Mouse (Mus musculus) ovary, postnatal 10 days (tissue): ENCODE data around the gene Cul1.

Experiments
- DNase-seq: peaks from one replicate; pipeline ENCODE4 v3.0.0; 2022; ENCODE audit warnings: low spot score

Cul1 gene

GRCm38 (mm10) chr6:47472444-47472843, 19.2 kb downstream of the Cul1 start:
- no peak for DNase-seq

- DNase-seq, result no peak
Measured at GRCm38 (mm10) chr6:47482027-47482426, 28.8 kb downstream of the Cul1 start.

GRCm38 (mm10) chr6:47494562-47494961, 41.4 kb downstream of the Cul1 start:
- DNase-seq, result no peak

GRCm38 (mm10) chr6:47520030-47520429, 66.8 kb downstream of the Cul1 start:
- DNase-seq, result no peak

- no peak for DNase-seq
Measured at GRCm38 (mm10) chr6:47522431-47522830, 69.2 kb downstream of the Cul1 start.

- no peak for DNase-seq
Measured at GRCm38 (mm10) chr6:47525041-47525440, 71.8 kb downstream of the Cul1 start.

GRCm38 (mm10) chr6:47526446-47526845, 73.2 kb downstream of the Cul1 start:
- no peak for DNase-seq

- no peak for DNase-seq
Measured at GRCm38 (mm10) chr6:47527129-47527528, 73.9 kb downstream of the Cul1 start.

- no peak for DNase-seq
Measured at GRCm38 (mm10) chr6:47527655-47528054, 74.5 kb downstream of the Cul1 start.

- DNase-seq, result no peak
Measured at GRCm38 (mm10) chr6:47532547-47532946, 79.3 kb downstream of the Cul1 start.

- no peak for DNase-seq
Measured at GRCm38 (mm10) chr6:47535333-47535732, 82.1 kb downstream of the Cul1 start.

- no peak for DNase-seq
Measured at GRCm38 (mm10) chr6:47552280-47552679, 99.1 kb downstream of the Cul1 start.

GRCm38 (mm10) chr6:47559287-47559686, 106.1 kb downstream of the Cul1 start:
- no peak for DNase-seq

GRCm38 (mm10) chr6:47560407-47560806, 107.2 kb downstream of the Cul1 start:
- no peak for DNase-seq

- no peak for DNase-seq
Measured at GRCm38 (mm10) chr6:47560846-47561245, 107.6 kb downstream of the Cul1 start.

GRCm38 (mm10) chr6:47561426-47561825, 108.2 kb downstream of the Cul1 start:
- DNase-seq, result no peak

GRCm38 (mm10) chr6:47565326-47566035, 112.3 kb downstream of the Cul1 start:
- no peak for DNase-seq

GRCm38 (mm10) chr6:47572887-47573286, 119.7 kb downstream of the Cul1 start:
- DNase-seq, result no peak
